Comparison of ENCODE assay signal across 12 mouse cellular contexts in genomic region chr11:96732657-96733056, GRCm38 (mm10). TPM values are rescaled to one million over a fixed set of nuclear protein-coding genes. Genes with fewer than 3 reads are reported as not detected.
DNase-seq lines count a peak whose midpoint lies in the region; ATAC-seq lines count a peak whose summit lies in the region.
"Had no signal": no experiment of that assay in that cellular context is flagged by ENCODE, and none has a peak within 500 bp of the region (broad histone marks: within the 10 kb centered on the region; RNA-seq: fewer than 3 reads in every experiment).

No protein-coding gene starts in this region.

- intact Hi-C loops in gastrocnemius, postnatal 36 days (cut with DNase I): no loop called here

- DNase-seq in lung, postnatal 4 days: no peak
- no peak for DNase-seq in gastrocnemius, postnatal 36 days
- DNase-seq in adrenal gland, adult 18-20 months (ENCODE audit: low spot score in 2 of 2): no peak
- DNase-seq: adrenal gland, postnatal 36 days; cerebellum, postnatal 25 days; thymus, adult 2 months had no signal

- no peak overlapping the region for H3K4me3 ChIP-seq in lung, embryonic 15.5 days
- no peak overlapping the region for H3K4me3 ChIP-seq in hindbrain, embryonic 13.5 days
- no peak overlapping the region for H3K4me3 ChIP-seq in kidney, embryonic 15.5 days (replicated peaks)
- H3K4me3 ChIP-seq in neural tube, embryonic 15.5 days (replicated peaks): no peak overlapping the region
- H3K4me3 ChIP-seq: embryonic facial prominence, embryonic 10.5 days; limb, embryonic 12.5 days had no signal

- no peak for ATAC-seq in lung, embryonic 15.5 days (ENCODE audit: borderline replicate concordance, extremely low read depth, low FRiP score, low TSS enrichment)
- no peak for ATAC-seq in hindbrain, embryonic 13.5 days (ENCODE audit: low FRiP score)
- ATAC-seq in kidney, embryonic 15.5 days (replicated peaks; ENCODE audit: low FRiP score): peak; percentile 70
- no peak for ATAC-seq in neural tube, embryonic 15.5 days (ENCODE audit: low FRiP score)

- H3K27me3 ChIP-seq in lung, embryonic 15.5 days: peaks cover 4% of the 10 kb centered on the region; the same call in 1 of the 2 replicates
- no peaks in the 10 kb centered on the region for H3K27me3 ChIP-seq in hindbrain, embryonic 13.5 days
- no peaks in the 10 kb centered on the region; the same call in 1 of the 2 replicates for H3K27me3 ChIP-seq in kidney, embryonic 15.5 days
- H3K27me3 ChIP-seq in neural tube, embryonic 15.5 days (replicated peaks): no peaks in the 10 kb centered on the region

- H3K36me3 ChIP-seq in lung, embryonic 15.5 days: no peaks in the 10 kb centered on the region
- H3K36me3 ChIP-seq in hindbrain, embryonic 13.5 days: no peaks in the 10 kb centered on the region
- H3K36me3 ChIP-seq in kidney, embryonic 15.5 days: no peaks in the 10 kb centered on the region
- no peaks in the 10 kb centered on the region for H3K36me3 ChIP-seq in neural tube, embryonic 15.5 days
- H3K36me3 ChIP-seq: embryonic facial prominence, embryonic 10.5 days; limb, embryonic 12.5 days had no signal

- H3K9me3 ChIP-seq in lung, embryonic 15.5 days: no peaks in the 10 kb centered on the region
- H3K9me3 ChIP-seq in hindbrain, embryonic 13.5 days: no peaks in the 10 kb centered on the region
- no peaks in the 10 kb centered on the region for H3K9me3 ChIP-seq in kidney, embryonic 15.5 days (replicated peaks)
- H3K9me3 ChIP-seq in neural tube, embryonic 15.5 days (replicated peaks): no peaks in the 10 kb centered on the region
- H3K9me3 ChIP-seq: embryonic facial prominence, embryonic 10.5 days; limb, embryonic 12.5 days had no signal

- H3K9ac ChIP-seq in lung, embryonic 15.5 days: no peak overlapping the region
- no peak overlapping the region for H3K9ac ChIP-seq in hindbrain, embryonic 13.5 days
- no peak overlapping the region for H3K9ac ChIP-seq in kidney, embryonic 15.5 days
- no peak overlapping the region for H3K9ac ChIP-seq in neural tube, embryonic 15.5 days (replicated peaks)
- H3K9ac ChIP-seq: limb, embryonic 12.5 days had no signal

- no peak overlapping the region for H3K4me2 ChIP-seq in lung, embryonic 15.5 days
- no peak overlapping the region for H3K4me2 ChIP-seq in hindbrain, embryonic 13.5 days
- H3K4me2 ChIP-seq in kidney, embryonic 15.5 days: no peak overlapping the region
- no peak overlapping the region for H3K4me2 ChIP-seq in neural tube, embryonic 15.5 days
- H3K4me2 ChIP-seq: limb, embryonic 12.5 days had no signal

- peak overlapping the region; percentile 44; the same call in 1 of the 2 replicates for H3K27ac ChIP-seq in lung, embryonic 15.5 days
- peak overlapping the region; percentile 65 for H3K27ac ChIP-seq in hindbrain, embryonic 13.5 days
- H3K27ac ChIP-seq in kidney, embryonic 15.5 days: peak overlapping the region; percentile 85
- H3K27ac ChIP-seq in neural tube, embryonic 15.5 days (replicated peaks): peak overlapping the region; percentile 73
- H3K27ac ChIP-seq: embryonic facial prominence, embryonic 10.5 days; limb, embryonic 12.5 days had no signal

- H3K4me1 ChIP-seq in lung, embryonic 15.5 days: peaks cover 13% of the 10 kb centered on the region
- peaks cover 70% of the 10 kb centered on the region for H3K4me1 ChIP-seq in hindbrain, embryonic 13.5 days (replicated peaks)
- peaks cover 83% of the 10 kb centered on the region for H3K4me1 ChIP-seq in kidney, embryonic 15.5 days
- peaks cover 65% of the 10 kb centered on the region for H3K4me1 ChIP-seq in neural tube, embryonic 15.5 days

- 32% methylated on average over 4 of the region's 4 CpGs for WGBS in lung, embryonic 15.5 days
- 35% methylated on average over 4 of the region's 4 CpGs for WGBS in hindbrain, embryonic 13.5 days
- 33% methylated on average over 4 of the region's 4 CpGs for WGBS in kidney, embryonic 15.5 days
- 36% methylated on average over 4 of the region's 4 CpGs for WGBS in neural tube, embryonic 15.5 days

RNA-seq across cellular contexts. Expression of gene Snx11, which starts 44.7 kb away (rescaled TPM):
- 20.0 and 20.3 TPM in 2 replicates for polyA plus RNA-seq in lung, embryonic 15.5 days (2015; fragmentation: Nextera tagmentation; extraction: Ambion mirVana)
- 69.0 and 71.8 TPM in 2 replicates for polyA plus RNA-seq in hindbrain, embryonic 13.5 days (2015; fragmentation: Nextera tagmentation; extraction: Ambion mirVana)
- 19.2 and 20.4 TPM in 2 replicates for polyA plus RNA-seq in kidney, embryonic 15.5 days (2015; fragmentation: Nextera tagmentation; extraction: Ambion mirVana)
- polyA plus RNA-seq in neural tube, embryonic 15.5 days (2015; fragmentation: Nextera tagmentation; extraction: Ambion mirVana): 70.4 and 81.7 TPM in 2 replicates
- 10 to 100 TPM; 10.0 to 10.3 TPM for total RNA-seq in gastrocnemius, postnatal 36 days (2021)
- 10 to 100 TPM; 29.2 to 33.6 TPM for total RNA-seq in adrenal gland, adult 18-20 months (2021)

RNA-seq across cellular contexts. Expression of gene Cbx1, which starts 56.3 kb away (rescaled TPM):
- 114 and 121 TPM in 2 replicates for polyA plus RNA-seq in lung, embryonic 15.5 days (2015; fragmentation: Nextera tagmentation; extraction: Ambion mirVana)
- polyA plus RNA-seq in hindbrain, embryonic 13.5 days (2015; fragmentation: Nextera tagmentation; extraction: Ambion mirVana): 108 and 109 TPM in 2 replicates
- 136 and 154 TPM in 2 replicates for polyA plus RNA-seq in kidney, embryonic 15.5 days (2015; fragmentation: Nextera tagmentation; extraction: Ambion mirVana)
- 60.9 and 69.5 TPM in 2 replicates for polyA plus RNA-seq in neural tube, embryonic 15.5 days (2015; fragmentation: Nextera tagmentation; extraction: Ambion mirVana)
- total RNA-seq in gastrocnemius, postnatal 36 days (2021): 10 to 100 TPM; 33.3 to 34.3 TPM
- 10 to 100 TPM; 56.6 to 83.6 TPM for total RNA-seq in adrenal gland, adult 18-20 months (2021)
